Mouse (Mus musculus): ENCODE data around the gene Olfr1477. TPM values are rescaled to one million over a fixed set of nuclear protein-coding genes. Genes with fewer than 3 reads are reported as not detected.
"Not testable (repeated sequence)": the region's sequence is repeated elsewhere in the genome, so short reads cannot be mapped to it uniquely, and the experiment has no call there.

Olfr1477 gene
- not detected in 2 replicates for polyA plus RNA-seq (2014; fragmentation: Nextera tagmentation; extraction: Ambion mirVana)

DNA sequence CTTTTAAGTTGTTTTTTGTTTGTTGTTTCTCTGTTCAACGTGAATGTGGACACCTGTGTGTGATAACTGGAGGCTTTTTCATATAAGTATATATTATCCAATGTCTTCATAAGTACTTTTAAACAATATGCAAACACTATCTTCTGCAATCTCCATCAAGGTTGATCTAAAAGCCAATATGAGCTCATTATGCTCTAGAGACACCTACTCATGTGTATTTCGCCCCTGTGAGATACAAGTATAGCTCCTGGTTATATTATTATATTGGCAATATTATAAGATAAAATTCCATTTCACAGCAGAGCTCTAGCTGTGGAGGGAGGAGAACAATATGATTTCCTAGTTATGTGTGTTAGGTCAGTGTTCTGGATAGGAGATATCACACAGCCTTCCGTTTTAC, at the start of gene Olfr1477:
Gene Olfr1477, plus strand, starts transcription at position 301 of the 400 bp plus-strand sequence.
- Histone ChIP-seq H3K9me3 (ENCODE audit: control insufficient read depth, low read length) (0 out of 2 replicates have a peak, but pooled peaks cover 2% of the 10 kb centered on the region), H3K36me3 (ENCODE audit: control insufficient read depth, insufficient read depth, low read length) (no peaks in the 10 kb centered on the region), H3K4me3 (ENCODE audit: low read depth, low read length) (no peak within 1 kb of the TSS), H3K9ac (ENCODE audit: low read depth, low read length) (no peak within 1 kb of the TSS), H3K27ac (ENCODE audit: low read depth, low read length) (no peak within 1 kb of the TSS), H3K4me1 (replicated peaks; ENCODE audit: control insufficient read depth, insufficient read depth, low read length) (no peaks in the 10 kb centered on the region), H3K4me2 (replicated peaks; ENCODE audit: low read depth, low read length) (no peak within 1 kb of the TSS), H3K27me3 (ENCODE audit: control insufficient read depth, insufficient read depth, low read length) (no peaks in the 10 kb centered on the region)
- ATAC-seq (ENCODE audit: low FRiP score) (no peak), DNase-seq (ENCODE audit: low spot score) (no peak)
- 82% methylated on average over 3 of the region's 3 CpGs for WGBS

DNA sequence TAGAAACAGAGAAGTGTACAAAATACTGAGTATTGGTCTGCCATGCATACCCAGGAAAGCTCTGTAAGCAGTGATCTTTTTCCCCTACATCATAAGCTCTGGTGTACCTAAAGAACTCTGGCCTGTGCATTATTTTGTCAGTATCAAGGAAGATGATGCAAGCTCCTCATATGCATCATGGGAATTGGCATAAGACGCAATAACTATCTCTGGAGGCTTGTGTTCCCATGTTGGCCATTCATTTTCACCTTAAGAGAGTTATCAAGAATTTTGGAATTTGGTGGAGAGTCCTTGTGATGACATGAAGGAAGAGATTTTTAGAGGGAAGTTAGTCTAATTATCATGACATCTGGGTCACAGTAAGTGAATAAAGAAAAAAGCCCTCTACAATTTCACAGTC, 44.4 kb upstream of the Olfr1477 start, which contains the start of gene Olfr1472:
Gene Olfr1472, minus strand, starts transcription at position 101 of the 400 bp plus-strand sequence.
- H3K4me3 ChIP-seq (ENCODE audit: low read depth, low read length), result no peak within 1 kb of the TSS
- DNase-seq (ENCODE audit: low spot score), result no peak
- WGBS, result 82% methylated on average over 1 of the region's 1 CpGs

DNA sequence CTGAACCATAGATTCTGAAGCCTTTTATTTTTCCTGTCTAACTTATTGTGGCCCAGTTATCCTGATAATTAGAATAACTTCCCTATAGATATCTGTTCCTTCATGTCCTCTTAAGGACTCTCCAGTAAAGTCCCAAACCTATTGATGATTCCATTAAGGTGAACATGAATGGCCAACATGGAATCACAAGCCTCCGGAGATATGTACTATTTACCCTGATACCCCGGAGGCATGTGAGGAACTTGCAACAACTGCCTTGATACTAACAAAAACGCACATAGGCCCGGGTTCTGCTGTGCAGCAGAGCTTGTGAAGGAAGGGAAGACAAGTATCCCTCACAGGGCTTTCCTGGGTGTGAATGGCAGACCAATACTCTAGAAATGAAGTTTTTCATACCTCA, 31.1 kb upstream of the Olfr1477 start, which contains the start of gene Olfr1474:
Gene Olfr1474, plus strand, starts transcription at position 301 of the 400 bp plus-strand sequence.
- not testable (repeated sequence) for H3K4me3 ChIP-seq (ENCODE audit: low read depth, low read length); H3K27ac ChIP-seq (ENCODE audit: low read depth, low read length); H3K36me3 ChIP-seq (ENCODE audit: control insufficient read depth, insufficient read depth, low read length); DNase-seq (ENCODE audit: low spot score); H3K9me3 ChIP-seq (ENCODE audit: control insufficient read depth, low read length); H3K4me2 ChIP-seq (replicated peaks; ENCODE audit: low read depth, low read length); ATAC-seq (ENCODE audit: low FRiP score); H3K27me3 ChIP-seq (ENCODE audit: control insufficient read depth, insufficient read depth, low read length); H3K9ac ChIP-seq (ENCODE audit: low read depth, low read length); H3K4me1 ChIP-seq (replicated peaks; ENCODE audit: control insufficient read depth, insufficient read depth, low read length)
- 83% methylated on average over 4 of the region's 4 CpGs for WGBS

More for the DNA sequence above, 44.4 kb upstream of the Olfr1477 start, which contains the start of gene Olfr1472:
- Histone ChIP-seq H3K27ac (ENCODE audit: low read depth, low read length) (no peak within 1 kb of the TSS), H3K4me1 (replicated peaks; ENCODE audit: control insufficient read depth, insufficient read depth, low read length) (no peaks in the 10 kb centered on the region), H3K4me2 (replicated peaks; ENCODE audit: low read depth, low read length) (no peak within 1 kb of the TSS), H3K9me3 (ENCODE audit: control insufficient read depth, low read length) (no peaks in the 10 kb centered on the region), H3K9ac (ENCODE audit: low read depth, low read length) (no peak within 1 kb of the TSS), H3K27me3 (ENCODE audit: control insufficient read depth, insufficient read depth, low read length) (no peaks in the 10 kb centered on the region), H3K36me3 (ENCODE audit: control insufficient read depth, insufficient read depth, low read length) (no peaks in the 10 kb centered on the region)
- ATAC-seq (ENCODE audit: low FRiP score), result no peak

- ATAC-seq (ENCODE audit: low FRiP score), result no peak
Measured at GRCm38 (mm10) chr19:13480096-13480495, 20.2 kb upstream of the Olfr1477 start, which contains the start of gene Olfr1475. Olfr1475 (minus strand) TSS chr19:13480196.

GRCm38 (mm10) chr19:13527613-13528012, 27.3 kb downstream of the Olfr1477 start, which contains the start of gene Olfr1480:
Olfr1480 (plus strand) TSS chr19:13527913.
- DNase-seq (ENCODE audit: low spot score), result no peak
- Histone ChIP-seq H3K27ac (ENCODE audit: low read depth, low read length) (no peak within 1 kb of the TSS), H3K9me3 (ENCODE audit: control insufficient read depth, low read length) (no peaks in the 10 kb centered on the region; the same call in 1 of the 2 replicates), H3K4me3 (ENCODE audit: low read depth, low read length) (no peak within 1 kb of the TSS), H3K4me2 (replicated peaks; ENCODE audit: low read depth, low read length) (no peak within 1 kb of the TSS), H3K4me1 (replicated peaks; ENCODE audit: control insufficient read depth, insufficient read depth, low read length) (no peaks in the 10 kb centered on the region), H3K36me3 (ENCODE audit: control insufficient read depth, insufficient read depth, low read length) (no peaks in the 10 kb centered on the region), H3K9ac (ENCODE audit: low read depth, low read length) (no peak within 1 kb of the TSS), H3K27me3 (ENCODE audit: control insufficient read depth, insufficient read depth, low read length) (no peaks in the 10 kb centered on the region)
- 78% methylated on average over 2 of the region's 2 CpGs for WGBS
- no peak for ATAC-seq (ENCODE audit: low FRiP score)

More at GRCm38 (mm10) chr19:13480096-13480495, 20.2 kb upstream of the Olfr1477 start, which contains the start of gene Olfr1475:
- no peak within 1 kb of the TSS for H3K4me2 ChIP-seq (replicated peaks; ENCODE audit: low read depth, low read length)
- DNase-seq (ENCODE audit: low spot score), result no peak
- no peaks in the 10 kb centered on the region for H3K36me3 ChIP-seq (ENCODE audit: control insufficient read depth, insufficient read depth, low read length)
- no peak within 1 kb of the TSS for H3K27ac ChIP-seq (ENCODE audit: low read depth, low read length)
- H3K9me3 ChIP-seq (ENCODE audit: control insufficient read depth, low read length), result no peaks in the 10 kb centered on the region
- H3K4me3 ChIP-seq (ENCODE audit: low read depth, low read length), result no peak within 1 kb of the TSS
- H3K4me1 ChIP-seq (replicated peaks; ENCODE audit: control insufficient read depth, insufficient read depth, low read length), result no peaks in the 10 kb centered on the region
- H3K27me3 ChIP-seq (ENCODE audit: control insufficient read depth, insufficient read depth, low read length), result no peaks in the 10 kb centered on the region
- H3K9ac ChIP-seq (ENCODE audit: low read depth, low read length), result no peak within 1 kb of the TSS

Other genes starting within 250 kb of the Olfr1477 start
- not detected in 2 replicates for gene Olfr1465, start 185.0 kb upstream of the Olfr1477 start, polyA plus RNA-seq (2014; fragmentation: Nextera tagmentation; extraction: Ambion mirVana)
- gene Olfr1466, start 161.7 kb upstream of the Olfr1477 start, polyA plus RNA-seq (2014; fragmentation: Nextera tagmentation; extraction: Ambion mirVana), result not detected in 2 replicates
- not detected in 2 replicates for gene Olfr1467, start 138.3 kb upstream of the Olfr1477 start, polyA plus RNA-seq (2014; fragmentation: Nextera tagmentation; extraction: Ambion mirVana)
- gene Olfr1469, start 92.7 kb upstream of the Olfr1477 start, polyA plus RNA-seq (2014; fragmentation: Nextera tagmentation; extraction: Ambion mirVana), result not detected in 2 replicates
- not detected in 2 replicates for gene Olfr1471, start 57.1 kb upstream of the Olfr1477 start, polyA plus RNA-seq (2014; fragmentation: Nextera tagmentation; extraction: Ambion mirVana)
- not detected in 2 replicates for gene Olfr1472, start 44.5 kb upstream of the Olfr1477 start, polyA plus RNA-seq (2014; fragmentation: Nextera tagmentation; extraction: Ambion mirVana)
- gene Olfr1474, start 31.0 kb upstream of the Olfr1477 start, polyA plus RNA-seq (2014; fragmentation: Nextera tagmentation; extraction: Ambion mirVana), result not detected in 2 replicates
- gene Olfr1475, start 20.4 kb upstream of the Olfr1477 start, polyA plus RNA-seq (2014; fragmentation: Nextera tagmentation; extraction: Ambion mirVana), result not detected in 2 replicates
- not detected in 2 replicates for gene Olfr1480, start 27.4 kb downstream of the Olfr1477 start, polyA plus RNA-seq (2014; fragmentation: Nextera tagmentation; extraction: Ambion mirVana)
- not detected in 2 replicates for gene Olfr1484, start 83.0 kb downstream of the Olfr1477 start, polyA plus RNA-seq (2014; fragmentation: Nextera tagmentation; extraction: Ambion mirVana)
- not detected in 2 replicates for gene Olfr1487, start 116.8 kb downstream of the Olfr1477 start, polyA plus RNA-seq (2014; fragmentation: Nextera tagmentation; extraction: Ambion mirVana)
- not detected in 2 replicates for gene Olfr1489, start 131.1 kb downstream of the Olfr1477 start, polyA plus RNA-seq (2014; fragmentation: Nextera tagmentation; extraction: Ambion mirVana)
- gene Olfr1490, start 150.5 kb downstream of the Olfr1477 start, polyA plus RNA-seq (2014; fragmentation: Nextera tagmentation; extraction: Ambion mirVana), result not detected in 2 replicates
- not detected in 2 replicates for gene Olfr1491, start 196.7 kb downstream of the Olfr1477 start, polyA plus RNA-seq (2014; fragmentation: Nextera tagmentation; extraction: Ambion mirVana)
- not detected in 2 replicates for gene Olfr1493-ps1, start 222.7 kb downstream of the Olfr1477 start, polyA plus RNA-seq (2014; fragmentation: Nextera tagmentation; extraction: Ambion mirVana)
- not detected in 2 replicates for gene Olfr1494, start 239.2 kb downstream of the Olfr1477 start, polyA plus RNA-seq (2014; fragmentation: Nextera tagmentation; extraction: Ambion mirVana)